Mouse (Mus musculus) urinary bladder, postnatal 4 days (tissue): ENCODE results near the gene Hip1.
"Not testable (repeated sequence)": the region's sequence is repeated elsewhere in the genome, so short reads cannot be mapped to it uniquely, and the experiment has no call there.

Experiments used
- DNase-seq, 2 experiments: peaks; one replicate each; pipeline ENCODE4 v3.0.0; 2021 to 2022; ENCODE audit warnings: low spot score in 2 of 2

Gene Hip1

GRCm38 (mm10) chr5:135369196-135369595, 175.7 kb downstream of the Hip1 start:
- DNase-seq, result not testable (repeated sequence)

- DNase-seq, result no peak
These were observed 176.6 kb downstream of the Hip1 start for GRCm38 (mm10) chr5:135368312-135368711.

- no peak for DNase-seq
These were observed 177.1 kb downstream of the Hip1 start for GRCm38 (mm10) chr5:135367841-135368240.

GRCm38 (mm10) chr5:135363540-135363939, 181.4 kb downstream of the Hip1 start:
- DNase-seq, result no peak

GRCm38 (mm10) chr5:135362572-135362971, 182.3 kb downstream of the Hip1 start:
- no peak for DNase-seq

GRCm38 (mm10) chr5:135359772-135360171, 185.1 kb downstream of the Hip1 start:
- DNase-seq, result no peak

- DNase-seq, result peak; percentile 57 to 93
These were observed 187.4 kb downstream of the Hip1 start for GRCm38 (mm10) chr5:135357556-135357955.
